Mouse (Mus musculus): ENCODE results near the gene Tfpi.
"Not testable (repeated sequence)": the region's sequence is repeated elsewhere in the genome, so short reads cannot be mapped to it uniquely, and the experiment has no call there.

Tfpi gene

DNA sequence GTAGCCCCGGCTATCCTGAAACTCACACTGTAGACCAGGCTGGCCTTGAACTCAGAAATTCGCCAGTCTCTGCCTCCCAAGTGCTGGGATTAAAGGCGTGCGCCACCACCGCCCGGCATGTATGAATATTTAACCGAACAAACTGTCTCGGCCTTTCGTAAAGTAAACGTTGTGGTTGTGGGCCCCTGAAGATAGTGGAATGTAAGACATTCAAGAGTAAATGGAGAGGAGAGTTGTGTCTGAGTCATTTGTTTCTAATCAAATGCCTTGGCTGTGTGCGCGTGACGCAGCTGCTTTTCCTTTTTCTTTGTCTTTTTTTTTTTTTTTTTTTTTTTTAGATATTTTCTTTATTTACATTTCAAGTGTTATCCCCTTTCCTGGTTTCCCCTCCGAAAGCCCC is 88.0 kb downstream of the Tfpi start:
- not testable (repeated sequence) for DNase-seq (ENCODE audit: low spot score)

DNA sequence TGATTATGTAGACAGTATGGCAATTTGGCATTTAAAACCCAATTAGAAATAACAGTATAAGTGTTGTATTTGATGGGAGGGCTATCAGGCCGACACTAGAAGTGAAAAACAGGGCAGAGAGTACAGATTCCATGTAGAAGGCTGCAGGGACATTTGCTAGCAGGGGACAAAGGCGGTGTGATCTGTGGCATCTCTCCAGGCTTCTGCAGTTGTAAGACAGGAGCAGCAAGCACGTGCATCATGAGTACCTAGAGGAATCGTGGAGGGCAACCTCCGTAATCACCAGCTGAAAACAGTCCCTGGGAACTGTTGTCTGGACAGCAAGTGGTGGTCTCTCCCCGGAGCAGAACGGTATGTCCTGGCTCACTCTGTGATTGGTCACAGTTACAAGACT is 88.6 kb downstream of the Tfpi start:
- DNase-seq (ENCODE audit: low spot score) = no peak

GRCm38 (mm10) chr2:84387394-84388022 is 89.1 kb downstream of the Tfpi start:
- no peak for DNase-seq (ENCODE audit: low spot score)

- DNase-seq (ENCODE audit: low spot score) = no peak
Observed at GRCm38 (mm10) chr2:84386563-84387393, 89.8 kb downstream of the Tfpi start.

GRCm38 (mm10) chr2:84384911-84385693 is 91.5 kb downstream of the Tfpi start:
- no peak for DNase-seq (ENCODE audit: low spot score)

- no peak for DNase-seq (ENCODE audit: low spot score)
Observed at GRCm38 (mm10) chr2:84383828-84384227, 92.7 kb downstream of the Tfpi start.

Measured in ovary, adult 18-20 months (tissue).